In genomic region chr5:3845026-3845425, GRCm38 (mm10) we compare ENCODE assay signal across 8 mouse cellular contexts. TPM values are rescaled to one million over a fixed set of nuclear protein-coding genes. Genes with fewer than 3 reads are reported as not detected.
DNase-seq lines count a peak whose midpoint lies in the region; ATAC-seq lines count a peak whose summit lies in the region.

Gene Lrrd1 (plus strand): TSS chr5:3845173.

- ATAC-seq in forebrain, embryonic 12.5 days (ENCODE audit: low FRiP score): no peak
- no peak for ATAC-seq in limb, embryonic 12.5 days (ENCODE audit: insufficient number of reproducible peaks, insufficient read depth, low FRiP score, low TSS enrichment, low read depth)
- ATAC-seq in granulocyte monocyte progenitor cell, adult 5-6 weeks (replicated peaks; ENCODE audit: poor library complexity, severe bottlenecking): no peak

- peak within 1 kb of the TSS; percentile 40 for H3K4me3 ChIP-seq in forebrain, embryonic 12.5 days (replicated peaks)
- H3K4me3 ChIP-seq in limb, embryonic 12.5 days (replicated peaks): peak within 1 kb of the TSS; percentile 45

- 4% methylated on average over 24 of the region's 24 CpGs for WGBS in forebrain, embryonic 12.5 days
- 6% methylated on average over 24 of the region's 24 CpGs for WGBS in limb, embryonic 12.5 days

- H3K27me3 ChIP-seq in forebrain, embryonic 12.5 days: 0 out of 2 replicates have a peak, but pooled peaks cover 4% of the 10 kb centered on the region
- H3K27me3 ChIP-seq in limb, embryonic 12.5 days: no peaks in the 10 kb centered on the region; the same call in 1 of the 2 replicates

- no peak within 1 kb of the TSS for H3K27ac ChIP-seq in forebrain, embryonic 12.5 days
- no peak within 1 kb of the TSS for H3K27ac ChIP-seq in limb, embryonic 12.5 days

- peak within 1 kb of the TSS; percentile 60 for H3K4me2 ChIP-seq in forebrain, embryonic 12.5 days
- peak within 1 kb of the TSS; percentile 76 for H3K4me2 ChIP-seq in limb, embryonic 12.5 days

- peak within 1 kb of the TSS; percentile 47; the same call in 1 of the 2 replicates for H3K9ac ChIP-seq in forebrain, embryonic 12.5 days
- H3K9ac ChIP-seq in limb, embryonic 12.5 days (replicated peaks): peak within 1 kb of the TSS; percentile 60

- no peaks in the 10 kb centered on the region for H3K9me3 ChIP-seq in forebrain, embryonic 12.5 days
- no peaks in the 10 kb centered on the region for H3K9me3 ChIP-seq in limb, embryonic 12.5 days

- peak; percentile 9 for DNase-seq in kidney, postnatal 10 days
- DNase-seq in kidney, adult 11 months: no peak
- peak; percentile 27 for DNase-seq in adrenal gland, postnatal 14 days
- peak; percentile 13 for DNase-seq in retina, postnatal 1 day
- no peak for DNase-seq in urinary bladder, postnatal 10 days (ENCODE audit: low spot score)

- H3K36me3 ChIP-seq in forebrain, embryonic 12.5 days (replicated peaks): peaks cover 15% of the 10 kb centered on the region
- peaks cover 16% of the 10 kb centered on the region for H3K36me3 ChIP-seq in limb, embryonic 12.5 days

- H3K4me1 ChIP-seq in forebrain, embryonic 12.5 days: peaks cover 5% of the 10 kb centered on the region
- 0 out of 2 replicates have a peak, but pooled peaks cover 8% of the 10 kb centered on the region for H3K4me1 ChIP-seq in limb, embryonic 12.5 days (replicated peaks)

RNA-seq across cellular contexts. Expression of gene Lrrd1, which starts in this region (rescaled TPM):
- not detected in 2 replicates for total RNA-seq in adrenal gland, postnatal 14 days (2021)
- polyA plus RNA-seq in forebrain, embryonic 12.5 days (2016; fragmentation: Nextera tagmentation; extraction: Ambion mirVana): 0.06 and 0.10 TPM in 2 replicates
- polyA plus RNA-seq in limb, embryonic 12.5 days (2016; fragmentation: Nextera tagmentation; extraction: Ambion mirVana): not detected in 2 replicates
- total RNA-seq in granulocyte monocyte progenitor cell, adult 5-6 weeks (2014; fragmentation: Nextera tagmentation): 0.36 and 0.80 TPM in 2 replicates
- total RNA-seq in granulocyte monocyte progenitor cell, adult 5-6 weeks (2017): 0.10 and 0.30 TPM in 2 replicates

Comparison
In these comparisons a context has a peak if more than half of its experiments do, and no peak if none do; other contexts are left out.
1. DNase-seq: peak in kidney, postnatal 10 days (single experiment) and retina, postnatal 1 day (single experiment); none in kidney, adult 11 months (single experiment) and urinary bladder, postnatal 10 days (single experiment).
2. Peak in DNase-seq in adrenal gland, postnatal 14 days; RNA of the gene not detected or under 1 TPM.